In genomic region chr1:93630796-93631195, GRCm38 (mm10) we compare ENCODE assay signal across 28 mouse cellular contexts. TPM values are rescaled to one million over a fixed set of nuclear protein-coding genes. Genes with fewer than 3 reads are reported as not detected.
DNase-seq lines count a peak whose midpoint lies in the region; ATAC-seq and TF ChIP-seq lines count a peak whose summit lies in the region.
"Had no signal": no experiment of that assay in that cellular context is flagged by ENCODE, and none has a peak within 500 bp of the region (broad histone marks: within the 10 kb centered on the region; RNA-seq: fewer than 3 reads in every experiment).

No protein-coding gene starts in this region.

- H3K27me3 ChIP-seq in megakaryocyte, embryonic 14.5 days (replicated peaks) = no peaks in the 10 kb centered on the region
- H3K27me3 ChIP-seq in liver, embryonic 11.5 days (replicated peaks; ENCODE audit: control insufficient read depth, insufficient read depth, low read length) = no peaks in the 10 kb centered on the region
- H3K27me3 ChIP-seq in liver, embryonic 14.5 days (ENCODE audit: control insufficient read depth, insufficient read depth, low read length) = no peaks in the 10 kb centered on the region
- H3K27me3 ChIP-seq in neural tube, embryonic 15.5 days (replicated peaks) = no peaks in the 10 kb centered on the region
- H3K27me3 ChIP-seq: CH12.LX; forebrain, embryonic 13.5 days; hindbrain, embryonic 13.5 days had no signal

- no peak for TF ChIP-seq CTCF in liver, embryonic 14.5 days (IDR thresholded peaks at IDR 0.05; ENCODE audit: low read depth)

- peak; percentile 33 for TF ChIP-seq EP300 in liver, embryonic 14.5 days (IDR thresholded peaks at IDR 0.05; ENCODE audit: low read depth)

- 51% methylated on average over 3 of the region's 3 CpGs for WGBS in liver, embryonic 11.5 days
- 22% methylated on average over 3 of the region's 3 CpGs for WGBS in liver, embryonic 14.5 days (ENCODE audit: insufficient replicate concordance)
- WGBS in neural tube, embryonic 15.5 days = 93% methylated on average over 3 of the region's 3 CpGs

- H3K36me3 ChIP-seq in megakaryocyte, embryonic 14.5 days (replicated peaks; ENCODE audit: low read length) = peaks cover 72% of the 10 kb centered on the region
- H3K36me3 ChIP-seq in liver, embryonic 11.5 days (ENCODE audit: control insufficient read depth, insufficient read depth, low read length) = peaks cover 16% of the 10 kb centered on the region
- H3K36me3 ChIP-seq in liver, embryonic 14.5 days (replicated peaks; ENCODE audit: control insufficient read depth, insufficient read depth, low read depth) = peaks cover 4% of the 10 kb centered on the region
- peaks cover 42% of the 10 kb centered on the region for H3K36me3 ChIP-seq in neural tube, embryonic 15.5 days

- H3K9me3 ChIP-seq in megakaryocyte, embryonic 14.5 days = no peaks in the 10 kb centered on the region
- H3K9me3 ChIP-seq in liver, embryonic 11.5 days (ENCODE audit: control insufficient read depth, low read length) = no peaks in the 10 kb centered on the region
- no peaks in the 10 kb centered on the region for H3K9me3 ChIP-seq in liver, embryonic 14.5 days (ENCODE audit: control insufficient read depth, low read length)
- no peaks in the 10 kb centered on the region for H3K9me3 ChIP-seq in neural tube, embryonic 15.5 days (replicated peaks)
- H3K9me3 ChIP-seq: forebrain, embryonic 10.5 days; forebrain, embryonic 13.5 days; G1E; hindbrain, embryonic 10.5 days; hindbrain, embryonic 13.5 days had no signal

- H3K4me3 ChIP-seq in megakaryocyte, embryonic 14.5 days (replicated peaks) = peak overlapping the region; percentile 10
- no peak overlapping the region for H3K4me3 ChIP-seq in liver, embryonic 11.5 days (ENCODE audit: low read depth, low read length)
- no peak overlapping the region for H3K4me3 ChIP-seq in liver, embryonic 14.5 days (ENCODE audit: insufficient read depth in 1 of 2, low read depth in 2 of 2, low read length in 2 of 2)
- no peak overlapping the region for H3K4me3 ChIP-seq in neural tube, embryonic 15.5 days (replicated peaks)
- H3K4me3 ChIP-seq: forebrain, embryonic 10.5 days; forebrain, embryonic 13.5 days; gastrocnemius, adult 2 months; hindbrain, embryonic 10.5 days; hindbrain, embryonic 13.5 days had no signal

- DNase-seq in liver, embryonic 11.5 days (ENCODE audit: low spot score) = no peak
- peak in 1 of 3 experiments; percentile 37 for DNase-seq in liver, embryonic 14.5 days (ENCODE audit: low read depth in 3 of 3, low spot score in 3 of 3)
- DNase-seq in right cerebral cortex, adult 18-20 months = no peak
- DNase-seq in frontal cortex, postnatal 36 days (ENCODE audit: low spot score in 2 of 2) = no peak
- DNase-seq: adrenal gland, adult 8-10 months; adrenal gland, postnatal 25 days; B cell, adult 2 months; cerebellum, adult 18-20 months; cerebellum, postnatal 10 days; cerebellum, postnatal 36 days; embryo, embryonic 11 days; gastrocnemius, adult 2 months; gastrocnemius, postnatal 14 days; heart, adult 11 months; heart, postnatal 36 days had no signal

- H3K4me2 ChIP-seq in liver, embryonic 11.5 days = peak overlapping the region; percentile 33; the same call in 1 of the 2 replicates
- H3K4me2 ChIP-seq in liver, embryonic 14.5 days (ENCODE audit: low read depth) = peak overlapping the region; percentile 8; the same call in 1 of the 2 replicates
- no peak overlapping the region for H3K4me2 ChIP-seq in neural tube, embryonic 15.5 days
- H3K4me2 ChIP-seq: forebrain, embryonic 13.5 days; heart, embryonic 11.5 days; hindbrain, embryonic 13.5 days had no signal

- H3K4me1 ChIP-seq in megakaryocyte, embryonic 14.5 days = peaks cover 76% of the 10 kb centered on the region
- H3K4me1 ChIP-seq in liver, embryonic 11.5 days (replicated peaks; ENCODE audit: control insufficient read depth, insufficient read depth, low read length) = peaks cover 30% of the 10 kb centered on the region
- H3K4me1 ChIP-seq in liver, embryonic 14.5 days (replicated peaks; ENCODE audit: control insufficient read depth in 2 of 2, insufficient read depth in 2 of 2, low read length in 1 of 2) = peaks cover 19 to 32% of the 10 kb centered on the region in 2 experiments
- peaks cover 22% of the 10 kb centered on the region for H3K4me1 ChIP-seq in neural tube, embryonic 15.5 days

- H3K27ac ChIP-seq in liver, embryonic 11.5 days (ENCODE audit: low read depth, low read length) = peak overlapping the region; percentile 63
- H3K27ac ChIP-seq in liver, embryonic 14.5 days = peak overlapping the region; percentile 35; the same call in 1 of the 2 replicates
- no peak overlapping the region for H3K27ac ChIP-seq in neural tube, embryonic 15.5 days (replicated peaks)
- H3K27ac ChIP-seq: forebrain, embryonic 10.5 days; forebrain, embryonic 13.5 days; gastrocnemius, adult 2 months; hindbrain, embryonic 10.5 days; hindbrain, embryonic 13.5 days had no signal

- H3K9ac ChIP-seq in liver, embryonic 11.5 days (ENCODE audit: low read depth, low read length) = peak overlapping the region; percentile 46; the same call in 1 of the 2 replicates
- H3K9ac ChIP-seq in liver, embryonic 14.5 days (replicated peaks) = no peak overlapping the region
- no peak overlapping the region for H3K9ac ChIP-seq in neural tube, embryonic 15.5 days (replicated peaks)
- H3K9ac ChIP-seq: forebrain, embryonic 13.5 days; hindbrain, embryonic 13.5 days had no signal

- ATAC-seq in megakaryocyte, adult 5-6 weeks (ENCODE audit: poor library complexity, severe bottlenecking) = no peak
- ATAC-seq in liver, embryonic 11.5 days (replicated peaks; ENCODE audit: low FRiP score) = no peak
- no peak for ATAC-seq in liver, embryonic 14.5 days (ENCODE audit: insufficient read depth)
- no peak for ATAC-seq in neural tube, embryonic 15.5 days (ENCODE audit: low FRiP score)
- ATAC-seq: activated CD4-positive, CD25-positive, alpha-beta regulatory T cell, adult 4 months; forebrain, embryonic 13.5 days; forebrain, embryonic 16.5 days; hindbrain, embryonic 16.5 days had no signal

RNA-seq across cellular contexts. Expression of gene Stk25, which starts 27.7 kb away (rescaled TPM):
- polyA plus RNA-seq in megakaryocyte, embryonic 14.5 days (2012; ENCODE audit: insufficient read depth, low replicate concordance) = 21.0 and 51.8 TPM in 2 replicates
- total RNA-seq in megakaryocyte, adult 5-6 weeks (2015) = 21.4 and 22.7 TPM in 2 replicates
- 26.5 and 39.6 TPM in 2 replicates for total RNA-seq in megakaryocyte, adult 5-6 weeks (2017)
- 97.7 and 102 TPM in 2 replicates for polyA plus RNA-seq in liver, embryonic 11.5 days (2014; fragmentation: Nextera tagmentation; extraction: Ambion mirVana)
- 28.4 and 39.2 TPM in 2 replicates for polyA plus RNA-seq in liver, embryonic 14.5 days (2012; rRNA removed)
- 39.9 and 41.1 TPM in 2 replicates for polyA plus RNA-seq in liver, embryonic 14.5 days (2014; fragmentation: Nextera tagmentation; extraction: Ambion mirVana)
- polyA plus RNA-seq in neural tube, embryonic 15.5 days (2015; fragmentation: Nextera tagmentation; extraction: Ambion mirVana) = 300 and 346 TPM in 2 replicates

RNA-seq across cellular contexts. Expression of gene Bok, which starts 54.7 kb away (rescaled TPM):
- 0.84 TPM in 1 of 2 replicates, not detected in the other for polyA plus RNA-seq in megakaryocyte, embryonic 14.5 days (2012; ENCODE audit: insufficient read depth, low replicate concordance)
- total RNA-seq in megakaryocyte, adult 5-6 weeks (2015) = not detected in 2 replicates
- not detected in 2 replicates for total RNA-seq in megakaryocyte, adult 5-6 weeks (2017)
- polyA plus RNA-seq in liver, embryonic 11.5 days (2014; fragmentation: Nextera tagmentation; extraction: Ambion mirVana) = 11.3 and 12.2 TPM in 2 replicates
- polyA plus RNA-seq in liver, embryonic 14.5 days (2012; rRNA removed) = 1.9 TPM in 2 replicates
- polyA plus RNA-seq in liver, embryonic 14.5 days (2014; fragmentation: Nextera tagmentation; extraction: Ambion mirVana) = 2.8 and 3.0 TPM in 2 replicates
- polyA plus RNA-seq in neural tube, embryonic 15.5 days (2015; fragmentation: Nextera tagmentation; extraction: Ambion mirVana) = 86.3 and 86.6 TPM in 2 replicates
- total RNA-seq: G1E had no signal
- polyA plus RNA-seq: activated CD4-positive, CD25-positive, alpha-beta regulatory T cell, adult 4 months; G1E had no signal
